Mouse (Mus musculus) G1E (cell line): Measurements from ENCODE around the gene BC048671.

Experiments
- CTCF ChIP-seq: IDR thresholded peaks from 2 replicates; pipeline ENCODE4 v1.5.1; 2012; ENCODE audit warnings: low read depth, low read length, inconsistent platforms, mixed read lengths
- GATA1 ChIP-seq: IDR thresholded peaks from 2 replicates; pipeline ENCODE4 v1.6.1; 2012; ENCODE audit warnings: borderline replicate concordance, low read length, inconsistent platforms, mixed read lengths
- GATA2 ChIP-seq: IDR thresholded peaks from 2 replicates; pipeline ENCODE4 v1.6.1; 2012; ENCODE audit warnings: low read depth, low read length, inconsistent platforms, borderline replicate concordance
- POLR2AphosphoS5 ChIP-seq: IDR thresholded peaks from 2 replicates; pipeline ENCODE4 v1.6.1; 2012; ENCODE audit warnings: low read depth, low read length, inconsistent platforms; ENCODE audit not compliant: insufficient replicate concordance
- TAL1 ChIP-seq: conservative IDR thresholded peaks from 2 replicates; pipeline ENCODE4 v1.6.1; 2012; ENCODE audit warnings: low read depth, low read length, inconsistent platforms, mixed read lengths

DNA sequence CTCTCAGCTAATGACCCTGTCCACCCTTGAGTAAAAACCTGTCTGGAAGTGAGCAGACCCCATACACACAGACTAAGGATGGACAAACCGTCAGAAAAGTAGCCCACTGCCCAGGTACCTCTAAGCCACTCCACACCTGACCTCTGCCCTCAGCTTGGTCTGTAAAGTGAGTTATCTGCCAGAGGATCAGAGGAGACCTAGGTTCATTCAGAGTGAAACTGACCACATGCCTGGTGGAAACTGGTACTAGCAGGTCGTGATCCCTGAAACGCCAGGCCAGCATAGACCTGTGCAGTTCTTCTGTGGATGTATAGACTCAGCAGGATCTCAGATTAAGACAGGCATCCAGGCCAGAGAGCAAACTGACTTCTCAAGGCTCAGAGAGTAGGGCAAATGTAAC is 23.4 kb downstream of the BC048671 start:
- TF ChIP-seq CTCF (no peak), GATA1 (no peak), TAL1 (no peak), POLR2AphosphoS5 (no peak), GATA2 (no peak)
